Mouse (Mus musculus) heart, embryonic 13.5 days (tissue): ENCODE measurements at regions not wholly inside any gene's neighbourhood (a gene's known extent, or its start where the extent isn't known, plus 50 kb on each side); places are given as distances from the start of the nearest gene placed in this dataset.
A peak's percentile ranks its signal among the peaks of the same experiment; 100 is the strongest.

Source experiments
- ATAC-seq: fragments of 200-750 bp; cut with Nextera tagmentation; 2 replicates; pipeline ENCODE4 v1.8.0; 2017; ENCODE audit warnings: moderate TSS enrichment; ENCODE audit not compliant: insufficient number of reproducible peaks, low FRiP score, low TSS enrichment; ENCODE audit errors: extremely low read depth
- H3K27ac ChIP-seq: fragments of 300-500 bp; sonication (generic); replicated peaks from 2 replicates; pipeline ENCODE4 v1.5.1; 2015; ENCODE audit warnings: moderate library complexity, mild to moderate bottlenecking, inconsistent platforms
- H3K27me3 ChIP-seq: fragments of 300-500 bp; sonication (generic); replicated peaks from 2 replicates; pipeline ENCODE4 v1.6.1; 2015; ENCODE audit warnings: mild to moderate bottlenecking, inconsistent platforms
- H3K36me3 ChIP-seq: fragments of 300-500 bp; sonication (generic); 2 replicates; pipeline ENCODE4 v1.6.1; 2015; ENCODE audit warnings: mild to moderate bottlenecking, inconsistent platforms
- H3K4me1 ChIP-seq: fragments of 300-500 bp; sonication (generic); 2 replicates; pipeline ENCODE4 v1.6.1; 2015; ENCODE audit warnings: inconsistent platforms
- H3K4me2 ChIP-seq: fragments of 300-500 bp; sonication (generic); 2 replicates; pipeline ENCODE4 v1.6.1; 2015; ENCODE audit warnings: inconsistent platforms, mild to moderate bottlenecking, moderate library complexity
- H3K4me3 ChIP-seq: fragments of 300-500 bp; sonication (generic); 2 replicates; pipeline ENCODE4 v1.5.1; 2015; ENCODE audit warnings: moderate library complexity, mild to moderate bottlenecking, inconsistent platforms
- H3K9ac ChIP-seq: fragments of 300-500 bp; sonication (generic); 2 replicates; pipeline ENCODE4 v1.6.1; 2015; ENCODE audit warnings: inconsistent platforms, mild to moderate bottlenecking, moderate library complexity
- H3K9me3 ChIP-seq: fragments of 300-500 bp; sonication (generic); 2 replicates; pipeline ENCODE4 v1.6.1; 2016; ENCODE audit warnings: inconsistent platforms
- WGBS: fragments of 180-500 bp; shearing (Covaris S2); methylation state at CpG from one replicate; pipeline ENCODE4 v1.1.7; 2015; ENCODE audit warnings: mixed read lengths; 5-methylcytosine and 5-hydroxymethylcytosine counted together

GRCm38 (mm10) chr9:116388025-116388424 is 212.9 kb upstream of the Tgfbr2 start:
- no peak for ATAC-seq
- H3K4me3 ChIP-seq = no peak overlapping the region
- H3K27ac ChIP-seq = no peak overlapping the region
- H3K36me3 ChIP-seq = no peaks in the 10 kb centered on the region
- no peaks in the 10 kb centered on the region for H3K27me3 ChIP-seq
- 93% methylated on average over 9 of the region's 9 CpGs for WGBS
- H3K9me3 ChIP-seq = no peaks in the 10 kb centered on the region
- peaks cover 18% of the 10 kb centered on the region for H3K4me1 ChIP-seq
- H3K4me2 ChIP-seq = no peak overlapping the region
- H3K9ac ChIP-seq = no peak overlapping the region

GRCm38 (mm10) chr9:116384176-116385076 is 209.3 kb upstream of the Tgfbr2 start:
- Histone ChIP-seq H3K9ac (peak overlapping the region; percentile 73), H3K36me3 (no peaks in the 10 kb centered on the region), H3K4me1 (peaks cover 19% of the 10 kb centered on the region), H3K27ac (peak overlapping the region; percentile 82), H3K27me3 (no peaks in the 10 kb centered on the region), H3K9me3 (no peaks in the 10 kb centered on the region), H3K4me3 (peak overlapping the region; percentile 32), H3K4me2 (peak overlapping the region; percentile 68)
- ATAC-seq = no peak
- 54% methylated on average over 21 of the region's 21 CpGs for WGBS

- H3K4me3 ChIP-seq = peak overlapping the region; percentile 32
- ATAC-seq = no peak
- H3K36me3 ChIP-seq = no peaks in the 10 kb centered on the region
- H3K27ac ChIP-seq = peak overlapping the region; percentile 82
- 26% methylated on average over 18 of the region's 18 CpGs for WGBS
- peaks cover 19% of the 10 kb centered on the region for H3K4me1 ChIP-seq
- H3K9me3 ChIP-seq = no peaks in the 10 kb centered on the region
- no peaks in the 10 kb centered on the region for H3K27me3 ChIP-seq
- peak overlapping the region; percentile 68 for H3K4me2 ChIP-seq
- H3K9ac ChIP-seq = peak overlapping the region; percentile 73
Observed at GRCm38 (mm10) chr9:116383411-116384101, 208.4 kb upstream of the Tgfbr2 start.

- no peak overlapping the region for H3K9ac ChIP-seq
- H3K9me3 ChIP-seq = no peaks in the 10 kb centered on the region
- no peak overlapping the region for H3K4me2 ChIP-seq
- no peak overlapping the region for H3K27ac ChIP-seq
- no peak overlapping the region for H3K4me3 ChIP-seq
- H3K36me3 ChIP-seq = no peaks in the 10 kb centered on the region
- peaks cover 9% of the 10 kb centered on the region for H3K4me1 ChIP-seq
- WGBS = 59% methylated on average over 1 of the region's 1 CpGs
- H3K27me3 ChIP-seq = no peaks in the 10 kb centered on the region
- no peak for ATAC-seq
Observed at GRCm38 (mm10) chr9:116377706-116378105, 202.5 kb upstream of the Tgfbr2 start.

- Histone ChIP-seq H3K27ac (0 out of 2 replicates have a peak overlapping the region, but pooled peaks have one; percentile 24), H3K4me3 (no peak overlapping the region), H3K36me3 (no peaks in the 10 kb centered on the region), H3K4me1 (peaks cover 9% of the 10 kb centered on the region), H3K9ac (peak overlapping the region; percentile 34; the same call in 1 of the 2 replicates), H3K27me3 (no peaks in the 10 kb centered on the region), H3K4me2 (no peak overlapping the region), H3K9me3 (no peaks in the 10 kb centered on the region)
- no peak for ATAC-seq
- 51% methylated on average over 12 of the region's 12 CpGs for WGBS
Observed at GRCm38 (mm10) chr9:116375658-116376357, 200.6 kb upstream of the Tgfbr2 start.

GRCm38 (mm10) chr9:116374343-116374742 is 199.2 kb upstream of the Tgfbr2 start:
- Histone ChIP-seq H3K9ac (no peak overlapping the region), H3K27me3 (no peaks in the 10 kb centered on the region), H3K27ac (no peak overlapping the region), H3K4me1 (peaks cover 9% of the 10 kb centered on the region), H3K36me3 (no peaks in the 10 kb centered on the region), H3K9me3 (no peaks in the 10 kb centered on the region), H3K4me2 (no peak overlapping the region), H3K4me3 (no peak overlapping the region)
- no peak for ATAC-seq
- WGBS = 77% methylated on average over 4 of the region's 4 CpGs

GRCm38 (mm10) chr9:116373396-116373795 is 198.2 kb upstream of the Tgfbr2 start:
- ATAC-seq = no peak
- H3K4me3 ChIP-seq = no peak overlapping the region
- H3K36me3 ChIP-seq = no peaks in the 10 kb centered on the region
- H3K27ac ChIP-seq = no peak overlapping the region
- 50% methylated on average over 3 of the region's 3 CpGs for WGBS
- H3K9me3 ChIP-seq = no peaks in the 10 kb centered on the region
- peaks cover 9% of the 10 kb centered on the region for H3K4me1 ChIP-seq
- no peaks in the 10 kb centered on the region for H3K27me3 ChIP-seq
- no peak overlapping the region for H3K4me2 ChIP-seq
- H3K9ac ChIP-seq = no peak overlapping the region

- ATAC-seq = no peak
- no peaks in the 10 kb centered on the region for H3K4me1 ChIP-seq
- no peaks in the 10 kb centered on the region for H3K27me3 ChIP-seq
- no peak overlapping the region for H3K27ac ChIP-seq
- no peak overlapping the region for H3K4me2 ChIP-seq
- no peaks in the 10 kb centered on the region for H3K36me3 ChIP-seq
- H3K9me3 ChIP-seq = no peaks in the 10 kb centered on the region
- H3K9ac ChIP-seq = no peak overlapping the region
- no peak overlapping the region for H3K4me3 ChIP-seq
Observed at GRCm38 (mm10) chr9:116369059-116369718, 194.0 kb upstream of the Tgfbr2 start.

GRCm38 (mm10) chr9:116366713-116367112 is 191.6 kb upstream of the Tgfbr2 start:
- Histone ChIP-seq H3K9me3 (peaks cover 6% of the 10 kb centered on the region), H3K4me2 (no peak overlapping the region), H3K36me3 (no peaks in the 10 kb centered on the region), H3K9ac (no peak overlapping the region), H3K27me3 (no peaks in the 10 kb centered on the region), H3K4me3 (no peak overlapping the region), H3K27ac (no peak overlapping the region), H3K4me1 (no peaks in the 10 kb centered on the region)
- WGBS = 86% methylated on average over 7 of the region's 7 CpGs
- no peak for ATAC-seq

GRCm38 (mm10) chr9:116366193-116366592 is 191.0 kb upstream of the Tgfbr2 start:
- H3K4me2 ChIP-seq = no peak overlapping the region
- H3K36me3 ChIP-seq = no peaks in the 10 kb centered on the region
- no peaks in the 10 kb centered on the region for H3K27me3 ChIP-seq
- no peak overlapping the region for H3K27ac ChIP-seq
- no peak for ATAC-seq
- peaks cover 6% of the 10 kb centered on the region for H3K9me3 ChIP-seq
- H3K4me1 ChIP-seq = no peaks in the 10 kb centered on the region
- WGBS = 59% methylated on average over 9 of the region's 9 CpGs
- no peak overlapping the region for H3K9ac ChIP-seq
- H3K4me3 ChIP-seq = no peak overlapping the region

- no peak overlapping the region for H3K4me3 ChIP-seq
- H3K4me2 ChIP-seq = no peak overlapping the region
- H3K36me3 ChIP-seq = no peaks in the 10 kb centered on the region
- no peak overlapping the region for H3K27ac ChIP-seq
- no peak overlapping the region for H3K9ac ChIP-seq
- no peaks in the 10 kb centered on the region for H3K27me3 ChIP-seq
- H3K9me3 ChIP-seq = peaks cover 6% of the 10 kb centered on the region
- H3K4me1 ChIP-seq = no peaks in the 10 kb centered on the region
- no peak for ATAC-seq
- WGBS = 62% methylated on average over 3 of the region's 3 CpGs
Observed at GRCm38 (mm10) chr9:116365701-116366100, 190.5 kb upstream of the Tgfbr2 start.
